Mouse (Mus musculus) neural tube, embryonic 14.5 days (tissue): ENCODE results near the gene Epha5. TPM values are rescaled to one million over a fixed set of nuclear protein-coding genes. Genes with fewer than 3 reads are reported as not detected.

Experiments used
- ATAC-seq: fragments of 200-750 bp; cut with Nextera tagmentation; 2 replicates; pipeline ENCODE4 v1.8.0; 2017; ENCODE audit warnings: low read depth, mild to moderate bottlenecking, moderate TSS enrichment, moderate library complexity
- H3K27ac ChIP-seq: fragments of 300-500 bp; sonication (generic); 2 replicates; pipeline ENCODE4 v1.5.1; 2014; ENCODE audit warnings: low read depth, mild to moderate bottlenecking, control low read depth, low read length, moderate library complexity, mixed read lengths
- H3K27me3 ChIP-seq: fragments of 300-500 bp; sonication (generic); 2 replicates; pipeline ENCODE4 v1.6.1; 2014; ENCODE audit warnings: low read length; ENCODE audit not compliant: control insufficient read depth, insufficient read depth
- H3K36me3 ChIP-seq: fragments of 300-500 bp; sonication (generic); 2 replicates; pipeline ENCODE4 v1.6.1; 2014; ENCODE audit warnings: low read length, mixed read lengths; ENCODE audit not compliant: control insufficient read depth, insufficient read depth
- H3K4me1 ChIP-seq: fragments of 300-500 bp; sonication (generic); 2 replicates; pipeline ENCODE4 v1.6.1; 2014; ENCODE audit warnings: low read length; ENCODE audit not compliant: control insufficient read depth, insufficient read depth
- H3K4me2 ChIP-seq: fragments of 300-500 bp; sonication (generic); 2 replicates; pipeline ENCODE4 v1.6.1; 2014; ENCODE audit warnings: mild to moderate bottlenecking, low read depth, low read length, control low read depth
- H3K4me3 ChIP-seq: fragments of 300-500 bp; sonication (generic); 2 replicates; pipeline ENCODE4 v1.5.1; 2014; ENCODE audit warnings: low read depth, low read length, control low read depth, mixed read lengths
- H3K9ac ChIP-seq: fragments of 300-500 bp; sonication (generic); replicated peaks from 2 replicates; pipeline ENCODE4 v1.6.1; 2014; ENCODE audit warnings: low read depth, mild to moderate bottlenecking, control low read depth, low read length, mixed read lengths
- H3K9me3 ChIP-seq: fragments of 300-500 bp; sonication (generic); 2 replicates; pipeline ENCODE4 v1.6.1; 2016; ENCODE audit warnings: low read length; ENCODE audit not compliant: control insufficient read depth
- WGBS: fragments of 180-500 bp; shearing (Covaris S2); extraction: QIAGEN DNeasy Blood & Tissue Kit; methylation state at CpG from one replicate; pipeline ENCODE4 v1.1.7; 2014; 5-methylcytosine and 5-hydroxymethylcytosine counted together
- polyA plus RNA-seq: library from polyadenylated mRNA; unstranded; fragments of >200 nt; fragmentation: Nextera tagmentation; extraction: Ambion mirVana; gene quantifications from 2 replicates; pipeline ENCODE4 v1.2.1, GENCODE M21; 2014

The Epha5 gene
- polyA plus RNA-seq, 1 experiment from 2014 or later: 66.8 TPM

DNA sequence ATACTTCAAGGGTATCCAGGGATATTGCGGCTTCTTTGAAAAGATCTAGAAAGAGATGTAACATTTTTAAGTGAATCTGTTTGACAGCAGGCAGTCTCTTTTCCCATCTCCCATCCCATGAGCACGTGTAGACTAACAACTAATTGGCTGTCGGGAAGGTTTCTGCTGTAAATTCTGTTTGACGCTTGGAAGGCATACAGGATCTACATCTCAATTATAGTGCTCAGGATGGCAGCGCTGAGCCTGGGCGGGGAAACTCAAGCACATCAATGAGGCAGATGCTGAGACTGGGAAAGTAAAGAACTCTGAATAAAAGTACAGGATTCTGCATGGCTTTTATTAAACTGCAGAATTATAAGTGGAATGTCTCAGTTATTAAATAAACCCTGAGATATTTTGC, 335.9 kb downstream of the Epha5 start:
- ATAC-seq: no peak

GRCm38 (mm10) chr5:84070976-84071375, 346.2 kb downstream of the Epha5 start:
- H3K4me1 ChIP-seq: no peaks in the 10 kb centered on the region
- ATAC-seq: no peak
- no peaks in the 10 kb centered on the region for H3K36me3 ChIP-seq
- no peaks in the 10 kb centered on the region for H3K27me3 ChIP-seq
- H3K4me3 ChIP-seq: no peak overlapping the region
- H3K9ac ChIP-seq: no peak overlapping the region
- WGBS: 89% methylated on average over 7 of the region's 7 CpGs
- H3K9me3 ChIP-seq: no peaks in the 10 kb centered on the region
- no peak overlapping the region for H3K4me2 ChIP-seq
- H3K27ac ChIP-seq: no peak overlapping the region

More for the DNA sequence above, 335.9 kb downstream of the Epha5 start:
- no peak overlapping the region for H3K4me3 ChIP-seq
- no peaks in the 10 kb centered on the region for H3K27me3 ChIP-seq
- WGBS: 55% methylated on average over 6 of the region's 6 CpGs
- no peaks in the 10 kb centered on the region for H3K9me3 ChIP-seq
- H3K27ac ChIP-seq: no peak overlapping the region
- no peaks in the 10 kb centered on the region for H3K36me3 ChIP-seq
- H3K4me2 ChIP-seq: no peak overlapping the region
- no peak overlapping the region for H3K9ac ChIP-seq
- no peaks in the 10 kb centered on the region for H3K4me1 ChIP-seq

GRCm38 (mm10) chr5:84053880-84054279, 363.3 kb downstream of the Epha5 start:
- no peaks in the 10 kb centered on the region for H3K36me3 ChIP-seq
- H3K9me3 ChIP-seq: no peaks in the 10 kb centered on the region
- H3K4me3 ChIP-seq: no peak overlapping the region
- 87% methylated on average over 2 of the region's 2 CpGs for WGBS
- H3K27ac ChIP-seq: no peak overlapping the region
- H3K27me3 ChIP-seq: no peaks in the 10 kb centered on the region
- H3K9ac ChIP-seq: no peak overlapping the region
- ATAC-seq: no peak
- H3K4me2 ChIP-seq: no peak overlapping the region
- H3K4me1 ChIP-seq: no peaks in the 10 kb centered on the region

DNA sequence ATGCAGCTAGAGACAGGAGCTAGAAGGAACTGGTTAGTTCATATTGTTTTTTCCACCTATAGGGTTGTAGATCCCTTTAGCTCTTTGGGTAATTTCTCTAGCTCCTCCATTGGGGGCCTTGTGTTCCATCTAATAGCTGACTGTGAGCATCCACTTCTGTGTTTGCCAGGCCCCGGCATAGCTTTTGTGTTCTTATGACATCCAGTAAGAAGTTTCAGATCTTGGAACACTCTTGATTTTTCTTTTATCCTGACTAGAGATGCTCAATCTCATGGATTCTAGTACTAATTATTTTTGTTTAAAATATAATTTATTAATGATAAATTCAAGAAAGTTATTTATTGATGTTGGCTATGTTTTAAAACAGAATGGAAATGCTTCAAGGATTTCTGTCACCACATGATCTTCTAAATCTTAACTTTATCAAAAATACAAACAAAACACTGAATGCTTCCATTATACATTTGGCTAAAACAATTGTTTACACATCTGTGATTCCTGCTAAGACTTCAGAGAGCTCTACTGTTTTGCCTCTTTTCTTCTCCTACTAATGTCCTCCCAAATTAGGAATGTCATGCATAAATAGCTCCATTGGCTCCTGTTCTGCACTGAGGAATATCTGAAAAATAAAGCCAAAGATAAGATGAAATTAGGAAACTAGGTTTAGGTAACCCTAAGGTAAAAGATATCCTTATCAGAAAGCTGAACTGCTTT, 379.8 kb downstream of the Epha5 start:
- no peak overlapping the region for H3K27ac ChIP-seq
- no peaks in the 10 kb centered on the region for H3K36me3 ChIP-seq
- no peaks in the 10 kb centered on the region for H3K4me1 ChIP-seq
- H3K9me3 ChIP-seq: no peaks in the 10 kb centered on the region
- no peaks in the 10 kb centered on the region for H3K27me3 ChIP-seq
- H3K4me2 ChIP-seq: no peak overlapping the region
- no peak for ATAC-seq
- H3K9ac ChIP-seq: no peak overlapping the region
- no peak overlapping the region for H3K4me3 ChIP-seq
- 93% methylated on average over 1 of the region's 1 CpGs for WGBS
